Mouse (Mus musculus) CD4-positive helper T cell, adult 2 months (primary cell): ENCODE measurements around the gene Zfp62.
A peak's percentile ranks its signal among the peaks of the same experiment; 100 is the strongest.

Experiments
- DNase-seq: peaks from one replicate; pipeline ENCODE4 v3.0.0-alpha.2; 2012; ENCODE audit warnings: low read depth, missing footprints, low spot score

Zfp62 gene

GRCm38 (mm10) chr11:49248974-49249700, 46.0 kb downstream of the Zfp62 start:
- peak; percentile 43 for DNase-seq

GRCm38 (mm10) chr11:49249811-49250421, 46.8 kb downstream of the Zfp62 start:
- peak; percentile 86 for DNase-seq

DNA sequence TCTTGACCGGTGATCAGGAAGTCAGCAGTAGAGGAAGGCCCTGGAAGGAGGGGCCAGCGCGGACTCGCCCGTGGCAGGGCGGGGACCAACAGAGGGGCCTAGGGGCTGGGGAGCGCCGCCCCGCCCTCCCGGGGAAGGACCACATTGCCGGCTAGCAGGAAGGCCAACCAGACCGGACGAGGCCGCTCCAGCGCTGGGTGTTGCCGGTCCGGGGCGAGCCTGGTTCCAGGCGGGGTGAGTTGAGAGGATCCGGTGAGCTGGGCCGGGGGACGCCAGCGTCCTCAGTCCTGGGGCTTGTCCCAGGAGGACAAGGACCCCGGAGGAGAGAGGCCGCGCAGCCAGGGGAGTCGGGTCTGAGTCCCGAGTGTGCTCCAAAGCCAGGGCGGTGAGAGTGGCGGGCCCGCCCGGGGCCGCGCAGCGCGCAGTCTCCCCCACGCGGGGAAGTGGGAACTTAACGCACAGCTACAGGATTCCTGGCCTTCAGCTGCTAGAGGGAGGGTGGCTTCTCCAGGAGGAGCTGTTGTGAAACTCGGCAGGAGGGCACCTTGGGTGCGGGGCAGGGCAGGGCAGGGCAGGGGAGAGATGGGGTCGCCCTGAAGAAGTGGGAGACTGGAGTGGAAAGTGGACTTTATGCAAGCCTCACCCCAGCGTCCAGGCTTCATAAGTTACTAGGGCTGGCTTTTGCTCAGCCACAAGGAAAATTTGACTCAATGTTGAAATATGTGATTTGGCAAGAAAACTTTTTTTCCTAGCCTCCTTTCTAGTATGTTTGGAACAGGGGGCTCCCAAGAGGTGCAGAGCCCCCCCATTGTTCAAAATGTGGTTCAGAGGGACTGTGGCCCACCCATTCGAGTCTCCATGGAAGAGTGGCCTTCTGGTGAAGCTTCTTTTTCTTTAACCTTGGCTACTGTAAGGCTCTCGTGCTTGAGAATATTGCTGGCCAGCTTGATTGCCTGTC, 47.6 kb downstream of the Zfp62 start:
- DNase-seq, result peak; percentile 80

DNA sequence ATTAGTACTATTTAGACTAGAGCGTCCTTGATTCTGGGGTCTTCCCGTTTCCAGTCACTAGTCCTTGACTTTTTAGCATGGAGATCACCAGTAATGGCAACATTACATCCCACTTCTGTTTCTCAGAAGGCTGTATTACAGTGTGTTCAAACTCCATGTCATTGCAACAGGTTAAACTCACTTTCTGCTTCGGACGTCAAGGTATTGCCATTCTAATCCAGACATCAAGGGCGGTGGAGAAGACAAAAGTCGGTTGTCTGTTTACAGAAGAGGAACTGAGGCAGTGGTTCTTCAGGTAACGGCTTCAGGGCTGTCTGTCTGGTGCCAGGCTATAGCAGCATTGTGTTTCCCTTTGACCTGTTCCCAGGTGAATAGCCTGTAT, 48.3 kb downstream of the Zfp62 start:
- no peak for DNase-seq

GRCm38 (mm10) chr11:49252048-49252447, 49.0 kb downstream of the Zfp62 start:
- DNase-seq, result no peak

DNA sequence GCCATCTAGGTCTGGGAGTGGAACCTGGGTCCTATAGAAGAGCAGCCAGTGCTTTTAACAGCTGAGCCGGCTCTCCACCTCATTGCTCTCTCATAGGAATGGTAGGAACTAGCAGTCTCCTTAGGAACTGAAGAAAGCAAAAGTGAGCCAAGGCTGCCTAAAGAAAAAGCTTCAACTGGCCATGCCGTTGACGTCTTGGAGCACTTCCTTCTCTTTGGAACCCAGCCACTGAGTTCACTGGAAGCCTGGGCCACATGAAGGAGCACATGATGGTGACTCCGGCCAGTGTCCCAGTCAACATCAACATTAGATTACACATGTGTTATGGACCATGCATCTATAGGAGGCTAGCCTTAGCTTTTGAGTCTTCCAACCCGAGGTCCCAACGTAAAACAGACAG, 49.9 kb downstream of the Zfp62 start:
- DNase-seq, result no peak

- no peak for DNase-seq
These were observed 56.2 kb downstream of the Zfp62 start for GRCm38 (mm10) chr11:49259296-49259695.

- DNase-seq, result no peak
These were observed 56.7 kb downstream of the Zfp62 start for GRCm38 (mm10) chr11:49259829-49260228.

DNA sequence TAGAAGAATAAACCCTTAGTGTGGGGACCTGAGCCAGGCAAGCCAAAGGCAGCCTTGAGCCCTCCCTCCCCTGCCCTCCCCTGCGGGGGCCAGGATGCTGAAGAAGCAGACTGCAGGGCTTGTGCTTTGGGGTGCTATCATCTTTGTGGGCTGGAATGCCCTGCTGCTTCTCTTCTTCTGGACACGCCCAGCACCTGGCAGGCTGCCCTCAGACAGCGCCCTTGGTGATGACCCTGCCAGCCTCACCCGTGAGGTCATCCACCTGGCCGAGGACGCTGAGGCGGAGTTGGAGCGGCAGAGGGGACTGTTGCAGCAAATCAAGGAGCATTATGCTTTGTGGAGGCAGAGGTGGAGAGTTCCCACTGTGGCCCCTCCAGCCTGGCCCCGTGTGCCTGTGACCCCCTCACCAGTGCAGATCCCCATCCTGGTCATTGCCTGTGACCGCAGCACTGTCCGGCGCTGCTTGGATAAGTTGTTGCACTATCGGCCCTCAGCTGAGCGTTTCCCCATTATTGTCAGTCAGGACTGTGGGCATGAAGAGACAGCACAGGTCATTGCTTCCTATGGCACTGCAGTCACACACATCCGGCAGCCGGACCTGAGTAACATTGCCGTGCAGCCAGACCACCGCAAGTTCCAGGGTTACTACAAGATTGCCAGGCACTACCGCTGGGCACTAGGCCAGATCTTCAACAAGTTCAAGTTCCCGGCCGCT, 57.7 kb downstream of the Zfp62 start:
- DNase-seq, result no peak

- DNase-seq, result no peak
These were observed 58.3 kb downstream of the Zfp62 start for GRCm38 (mm10) chr11:49261313-49261855.

GRCm38 (mm10) chr11:49262286-49262685, 59.2 kb downstream of the Zfp62 start:
- no peak for DNase-seq

DNA sequence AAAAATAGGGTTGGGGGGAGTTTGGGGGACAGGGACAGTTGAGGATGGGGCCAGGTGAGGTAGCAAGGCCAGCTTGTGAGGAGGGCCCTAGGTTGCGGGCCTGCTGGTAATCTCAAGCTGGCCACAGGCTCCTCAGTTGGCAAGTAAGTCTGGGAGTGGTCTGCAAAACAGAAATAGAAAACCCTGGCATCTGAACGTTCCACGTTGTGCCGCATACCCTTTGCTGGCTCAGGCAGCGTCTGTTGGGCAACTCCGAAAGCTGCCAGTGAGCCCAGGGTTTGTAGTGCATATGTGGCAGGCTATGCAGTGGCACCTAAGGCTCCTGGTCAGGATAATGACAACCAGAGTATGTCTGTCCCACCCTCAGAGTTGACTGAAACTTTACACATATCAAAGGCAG, 60.1 kb downstream of the Zfp62 start:
- no peak for DNase-seq

- no peak for DNase-seq
These were observed 61.0 kb downstream of the Zfp62 start for GRCm38 (mm10) chr11:49264081-49264480.

- DNase-seq, result peak; percentile 73
These were observed 61.5 kb downstream of the Zfp62 start for GRCm38 (mm10) chr11:49264622-49265021.

GRCm38 (mm10) chr11:49265101-49265500, 62.0 kb downstream of the Zfp62 start:
- no peak for DNase-seq

- DNase-seq, result no peak
These were observed 63.6 kb downstream of the Zfp62 start for GRCm38 (mm10) chr11:49266671-49267070.

- DNase-seq, result no peak
These were observed 64.2 kb downstream of the Zfp62 start for GRCm38 (mm10) chr11:49267316-49267715.

DNA sequence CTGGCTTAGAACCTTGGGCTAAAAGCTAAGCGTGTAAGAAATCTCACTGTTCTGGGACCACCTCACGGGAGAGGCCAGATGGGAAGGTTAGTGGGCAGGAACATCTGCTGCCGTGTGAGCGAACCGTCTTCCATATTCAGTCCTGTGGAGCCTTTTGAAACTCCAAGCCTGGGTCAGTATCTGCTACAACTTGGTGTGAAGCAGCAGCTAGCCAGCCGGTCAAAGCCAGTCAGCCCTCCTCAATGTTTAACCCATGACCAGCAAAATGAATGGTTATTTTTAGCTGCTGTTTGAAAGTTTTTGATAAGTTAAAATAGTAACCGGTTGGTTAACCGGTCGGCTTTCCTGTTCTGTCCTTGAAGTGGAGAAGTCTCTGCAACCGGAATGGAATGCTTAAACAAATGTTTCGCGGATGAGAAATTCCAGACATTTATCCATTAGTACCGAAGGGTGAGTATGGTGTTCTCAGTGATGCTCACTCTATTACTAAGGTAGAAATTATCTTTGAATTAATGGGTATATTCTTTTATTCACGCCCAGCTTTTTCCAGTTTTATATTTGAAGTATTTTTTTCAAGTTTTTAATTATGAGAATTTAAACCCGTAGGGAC, 65.0 kb downstream of the Zfp62 start:
- DNase-seq, result no peak
